Mouse (Mus musculus) layer of hippocampus, postnatal 14 days (tissue): Measurements from ENCODE around the gene Rnf2. TPM values are rescaled to one million over a fixed set of nuclear protein-coding genes. Genes with fewer than 3 reads are reported as not detected.
"Not testable (repeated sequence)": the region's sequence is repeated elsewhere in the genome, so short reads cannot be mapped to it uniquely, and the experiment has no call there.

Source experiments
- DNase-seq, 2 experiments: peaks; one replicate each; pipeline ENCODE4 v3.0.0; 2021 to 2022; ENCODE audit warnings: low spot score in 2 of 2, mixed read lengths in 1 of 2
- total RNA-seq, 2 experiments: library from RNA; stranded (reverse); gene quantifications; 2 replicates each; pipeline ENCODE4 v1.2.3; 2021

Rnf2 gene
- total RNA-seq, 2 experiments from 2014 or later: 37.0 to 40.7 TPM

- no peak for DNase-seq
These were observed 10.9 kb downstream of the Rnf2 start for GRCm38 (mm10) chr1:151489806-151490205.

- DNase-seq: no peak
These were observed 16.0 kb downstream of the Rnf2 start for GRCm38 (mm10) chr1:151484754-151485153.

- DNase-seq: no peak
These were observed 17.2 kb downstream of the Rnf2 start for GRCm38 (mm10) chr1:151483568-151483967.

- no peak for DNase-seq
These were observed 18.3 kb downstream of the Rnf2 start for GRCm38 (mm10) chr1:151482497-151482896.

GRCm38 (mm10) chr1:151472386-151472785 lies 28.4 kb downstream of the Rnf2 start:
- DNase-seq: not testable (repeated sequence)

GRCm38 (mm10) chr1:151471429-151471828 lies 29.3 kb downstream of the Rnf2 start:
- no peak for DNase-seq

GRCm38 (mm10) chr1:151466571-151466970 lies 34.2 kb downstream of the Rnf2 start:
- DNase-seq: no peak

- DNase-seq: no peak
These were observed 35.8 kb downstream of the Rnf2 start for GRCm38 (mm10) chr1:151464914-151465313.

- no peak for DNase-seq
These were observed 39.5 kb downstream of the Rnf2 start for GRCm38 (mm10) chr1:151461265-151461664.

GRCm38 (mm10) chr1:151457087-151457486 lies 43.7 kb downstream of the Rnf2 start:
- no peak for DNase-seq

GRCm38 (mm10) chr1:151451946-151452345 lies 48.8 kb downstream of the Rnf2 start:
- no peak for DNase-seq

GRCm38 (mm10) chr1:151450851-151451250 lies 49.9 kb downstream of the Rnf2 start:
- no peak for DNase-seq

GRCm38 (mm10) chr1:151449866-151450265 lies 50.9 kb downstream of the Rnf2 start:
- DNase-seq: no peak

- DNase-seq: no peak
These were observed 65.3 kb downstream of the Rnf2 start for GRCm38 (mm10) chr1:151435431-151435830.

- no peak for DNase-seq
These were observed 71.4 kb downstream of the Rnf2 start for GRCm38 (mm10) chr1:151429316-151429715.

- DNase-seq: peak; percentile 97 to 99
These were observed 72.2 kb downstream of the Rnf2 start, which contains the start of the genes Swt1 and Trmt1l for GRCm38 (mm10) chr1:151428263-151429221. Gene Swt1 (minus strand): TSS chr1:151428455. Gene Trmt1l (plus strand): TSS chr1:151428542.

- no peak for DNase-seq
These were observed 72.9 kb downstream of the Rnf2 start for GRCm38 (mm10) chr1:151427888-151428262.

- no peak for DNase-seq
These were observed 73.7 kb downstream of the Rnf2 start for GRCm38 (mm10) chr1:151426947-151427600.

- no peak for DNase-seq
These were observed 78.6 kb downstream of the Rnf2 start for GRCm38 (mm10) chr1:151422178-151422577.

GRCm38 (mm10) chr1:151409827-151410226 lies 90.9 kb downstream of the Rnf2 start:
- DNase-seq: no peak
